Mouse (Mus musculus): ENCODE data around the gene Irf2. TPM values are rescaled to one million over a fixed set of nuclear protein-coding genes. Genes with fewer than 3 reads are reported as not detected.

Gene Irf2
- total RNA-seq, 1 experiment = 2.6 TPM

GRCm38 (mm10) chr8:46892511-46893273 is 153.2 kb downstream of the Irf2 start:
- no peaks in the 10 kb centered on the region for H3K36me3 ChIP-seq (ENCODE audit: control insufficient read depth, insufficient read depth, low read length, poor library complexity, severe bottlenecking)
- no peak overlapping the region for H3K9ac ChIP-seq (ENCODE audit: insufficient read depth, low read depth, low read length, poor library complexity, severe bottlenecking)
- in situ Hi-C loops (cut with MboI; ENCODE audit: low sequenced_read_pairs in 2 of 2, unreplicated experiment in 2 of 2) = no loop called here
- TF ChIP-seq ZNF384 (IDR thresholded peaks at IDR 0.05; ENCODE audit: low read depth, low read length) = no peak
- no peak for TF ChIP-seq CHD2 (IDR thresholded peaks at IDR 0.05; ENCODE audit: low read depth, low read length)
- no peak for TF ChIP-seq ZC3H11A (IDR thresholded peaks at IDR 0.05; ENCODE audit: borderline replicate concordance, low read depth, low read length)
- TF ChIP-seq HCFC1 (IDR thresholded peaks at IDR 0.05; ENCODE audit: borderline replicate concordance, insufficient read depth, low read length) = no peak
- TF ChIP-seq MAFK (IDR thresholded peaks at IDR 0.05; ENCODE audit: insufficient read depth, low read depth, low read length) = no peak
- H3K4me3 ChIP-seq (ENCODE audit: insufficient read depth in 1 of 2, low read depth in 1 of 2, low read length in 2 of 2, poor library complexity in 1 of 2, severe bottlenecking in 1 of 2) = no peak overlapping the region
- H3K4me1 ChIP-seq (ENCODE audit: control insufficient read depth in 2 of 2, insufficient read depth in 2 of 2, low read length in 2 of 2, poor library complexity in 1 of 2) = no peaks in the 10 kb centered on the region
- no peak for DNase-seq (ENCODE audit: low read depth, low spot score)
- H3K9me3 ChIP-seq (ENCODE audit: control insufficient read depth, insufficient read depth, low read depth, low read length) = peaks cover 4% of the 10 kb centered on the region; the same call in 1 of the 2 replicates
- H3K27ac ChIP-seq (ENCODE audit: insufficient read depth, low read depth, low read length, poor library complexity, severe bottlenecking) = no peak overlapping the region

DNA sequence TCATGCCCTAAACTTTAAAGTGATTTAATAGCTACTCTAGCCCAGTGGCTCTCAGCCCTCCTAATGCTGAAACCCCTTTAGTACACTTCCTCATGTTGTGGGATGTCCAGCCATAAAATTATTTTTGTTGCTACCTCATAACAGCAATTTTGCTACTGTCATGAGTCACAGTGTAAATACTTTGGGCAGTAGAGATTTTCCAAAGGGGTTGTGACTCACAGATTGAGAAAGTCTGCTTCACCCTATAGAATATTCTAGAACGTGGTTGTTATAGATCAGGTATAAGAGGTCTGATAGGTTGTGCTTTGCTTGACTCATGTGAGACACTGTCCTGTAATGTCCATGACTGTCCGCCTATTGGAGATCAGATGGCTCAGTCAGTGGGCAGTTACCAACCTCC is 154.9 kb downstream of the Irf2 start:
- Histone ChIP-seq H3K9me3 (ENCODE audit: control insufficient read depth, insufficient read depth, low read depth, low read length) (peaks cover 2% of the 10 kb centered on the region; the same call in 1 of the 2 replicates), H3K36me3 (ENCODE audit: control insufficient read depth, insufficient read depth, low read length, poor library complexity, severe bottlenecking) (no peaks in the 10 kb centered on the region), H3K27ac (ENCODE audit: insufficient read depth, low read depth, low read length, poor library complexity, severe bottlenecking) (no peak overlapping the region), H3K4me1 (ENCODE audit: control insufficient read depth in 2 of 2, insufficient read depth in 2 of 2, low read length in 2 of 2, poor library complexity in 1 of 2) (no peaks in the 10 kb centered on the region), H3K4me3 (ENCODE audit: insufficient read depth in 1 of 2, low read depth in 1 of 2, low read length in 2 of 2, poor library complexity in 1 of 2, severe bottlenecking in 1 of 2) (no peak overlapping the region), H3K9ac (ENCODE audit: insufficient read depth, low read depth, low read length, poor library complexity, severe bottlenecking) (no peak overlapping the region)
- in situ Hi-C loops (cut with MboI; ENCODE audit: low sequenced_read_pairs in 2 of 2, unreplicated experiment in 2 of 2) = no loop called here
- TF ChIP-seq HCFC1 (IDR thresholded peaks at IDR 0.05; ENCODE audit: borderline replicate concordance, insufficient read depth, low read length) (no peak), ZNF384 (IDR thresholded peaks at IDR 0.05; ENCODE audit: low read depth, low read length) (no peak), MAFK (IDR thresholded peaks at IDR 0.05; ENCODE audit: insufficient read depth, low read depth, low read length) (no peak), ZC3H11A (IDR thresholded peaks at IDR 0.05; ENCODE audit: borderline replicate concordance, low read depth, low read length) (no peak), CHD2 (IDR thresholded peaks at IDR 0.05; ENCODE audit: low read depth, low read length) (no peak)
- DNase-seq (ENCODE audit: low read depth, low spot score) = no peak

DNA sequence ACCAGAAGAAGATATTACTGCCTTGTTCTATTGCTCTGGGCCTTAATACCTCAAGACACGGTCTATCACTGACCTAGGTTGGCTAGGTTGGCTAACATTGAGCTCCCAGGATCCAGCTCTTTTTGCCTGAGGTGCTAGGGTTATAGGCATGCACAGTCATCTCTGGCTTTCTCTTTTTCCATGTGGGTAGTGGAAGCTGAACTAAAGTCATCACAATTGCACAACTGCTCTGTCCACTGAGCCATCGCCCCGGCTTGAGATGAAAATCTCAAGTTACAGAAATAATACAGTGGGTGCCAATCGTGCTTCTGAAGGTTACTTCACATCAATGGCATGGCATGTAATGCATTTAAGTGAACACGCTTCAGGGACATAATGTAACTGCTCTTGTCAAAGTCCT is 156.5 kb downstream of the Irf2 start:
- Histone ChIP-seq H3K36me3 (ENCODE audit: control insufficient read depth, insufficient read depth, low read length, poor library complexity, severe bottlenecking) (no peaks in the 10 kb centered on the region), H3K4me1 (ENCODE audit: control insufficient read depth in 2 of 2, insufficient read depth in 2 of 2, low read length in 2 of 2, poor library complexity in 1 of 2) (no peaks in the 10 kb centered on the region), H3K9me3 (ENCODE audit: control insufficient read depth, insufficient read depth, low read depth, low read length) (no peaks in the 10 kb centered on the region), H3K27ac (ENCODE audit: insufficient read depth, low read depth, low read length, poor library complexity, severe bottlenecking) (no peak overlapping the region), H3K9ac (ENCODE audit: insufficient read depth, low read depth, low read length, poor library complexity, severe bottlenecking) (no peak overlapping the region), H3K4me3 (ENCODE audit: insufficient read depth in 1 of 2, low read depth in 1 of 2, low read length in 2 of 2, poor library complexity in 1 of 2, severe bottlenecking in 1 of 2) (no peak overlapping the region)
- TF ChIP-seq CHD2 (IDR thresholded peaks at IDR 0.05; ENCODE audit: low read depth, low read length) (no peak), MAFK (IDR thresholded peaks at IDR 0.05; ENCODE audit: insufficient read depth, low read depth, low read length) (no peak), ZNF384 (IDR thresholded peaks at IDR 0.05; ENCODE audit: low read depth, low read length) (no peak), ZC3H11A (IDR thresholded peaks at IDR 0.05; ENCODE audit: borderline replicate concordance, low read depth, low read length) (no peak), HCFC1 (IDR thresholded peaks at IDR 0.05; ENCODE audit: borderline replicate concordance, insufficient read depth, low read length) (no peak)
- in situ Hi-C loops (cut with MboI; ENCODE audit: low sequenced_read_pairs in 2 of 2, unreplicated experiment in 2 of 2) = no loop called here
- DNase-seq (ENCODE audit: low read depth, low spot score) = no peak

DNA sequence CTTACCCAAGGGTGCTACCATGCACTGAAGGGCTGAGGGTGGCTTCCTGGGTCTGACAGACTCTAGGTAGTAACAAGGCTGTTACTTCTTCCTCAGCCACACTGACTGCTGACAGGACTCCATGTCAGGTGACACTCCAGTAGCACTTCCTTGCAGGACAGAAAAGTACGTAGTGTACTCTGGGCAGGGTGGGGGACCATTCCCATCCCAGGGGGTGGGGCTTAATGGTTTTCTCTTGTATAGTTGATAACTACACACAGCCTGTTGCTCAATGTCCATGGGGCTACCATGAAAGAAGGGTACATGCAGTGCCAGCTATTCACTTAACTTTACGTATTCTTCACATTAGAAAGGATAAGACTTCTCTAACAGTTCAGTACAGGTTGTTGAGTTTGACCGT is 157.2 kb downstream of the Irf2 start:
- DNase-seq (ENCODE audit: low read depth, low spot score) = no peak
- TF ChIP-seq ZNF384 (IDR thresholded peaks at IDR 0.05; ENCODE audit: low read depth, low read length) = no peak
- TF ChIP-seq MAFK (IDR thresholded peaks at IDR 0.05; ENCODE audit: insufficient read depth, low read depth, low read length) = no peak
- TF ChIP-seq ZC3H11A (IDR thresholded peaks at IDR 0.05; ENCODE audit: borderline replicate concordance, low read depth, low read length) = no peak
- TF ChIP-seq CHD2 (IDR thresholded peaks at IDR 0.05; ENCODE audit: low read depth, low read length) = no peak
- TF ChIP-seq HCFC1 (IDR thresholded peaks at IDR 0.05; ENCODE audit: borderline replicate concordance, insufficient read depth, low read length) = no peak
- Histone ChIP-seq H3K9me3 (ENCODE audit: control insufficient read depth, insufficient read depth, low read depth, low read length) (no peaks in the 10 kb centered on the region), H3K27ac (ENCODE audit: insufficient read depth, low read depth, low read length, poor library complexity, severe bottlenecking) (no peak overlapping the region), H3K9ac (ENCODE audit: insufficient read depth, low read depth, low read length, poor library complexity, severe bottlenecking) (no peak overlapping the region), H3K4me3 (ENCODE audit: insufficient read depth in 1 of 2, low read depth in 1 of 2, low read length in 2 of 2, poor library complexity in 1 of 2, severe bottlenecking in 1 of 2) (no peak overlapping the region), H3K4me1 (ENCODE audit: control insufficient read depth in 2 of 2, insufficient read depth in 2 of 2, low read length in 2 of 2, poor library complexity in 1 of 2) (no peaks in the 10 kb centered on the region), H3K36me3 (ENCODE audit: control insufficient read depth, insufficient read depth, low read length, poor library complexity, severe bottlenecking) (no peaks in the 10 kb centered on the region)
- in situ Hi-C loops (cut with MboI; ENCODE audit: low sequenced_read_pairs in 2 of 2, unreplicated experiment in 2 of 2) = no loop called here

Other genes with a start within 250 kb of the Irf2 start
- 17.3 and 19.1 TPM in 2 replicates for gene Cenpu, start 187.7 kb upstream of the Irf2 start, total RNA-seq (2012; rRNA removed)
- 6.6 and 7.5 TPM in 2 replicates for gene Primpol, start 122.5 kb upstream of the Irf2 start, total RNA-seq (2012; rRNA removed)
- gene Casp3, start 122.4 kb upstream of the Irf2 start, total RNA-seq (2012; rRNA removed) = 25.8 and 30.7 TPM in 2 replicates
- gene Enpp6, start 247.2 kb downstream of the Irf2 start, total RNA-seq (2012; rRNA removed) = 0.22 TPM in 1 of 2 replicates, not detected in the other